Mouse (Mus musculus) heart, postnatal 0 days (tissue): ENCODE data around the gene Actn3. TPM values are rescaled to one million over a fixed set of nuclear protein-coding genes. Genes with fewer than 3 reads are reported as not detected.

ENCODE experiments used
- ATAC-seq: fragments of 200-750 bp; cut with Nextera tagmentation; 2 replicates; pipeline ENCODE4 v1.8.0; 2017; ENCODE audit warnings: low read depth, moderate number of reproducible peaks, moderate library complexity; ENCODE audit not compliant: insufficient read depth
- DNase-seq: peaks from one replicate; pipeline ENCODE4 v3.0.0-alpha.2; 2016; ENCODE audit warnings: low spot score
- H3K27ac ChIP-seq: fragments of 300-500 bp; sonication (generic); 2 replicates; pipeline ENCODE4 v1.5.1; 2014; ENCODE audit warnings: low read depth, mild to moderate bottlenecking
- H3K27me3 ChIP-seq: fragments of 300-500 bp; sonication (generic); 2 replicates; pipeline ENCODE4 v1.6.1; 2014; ENCODE audit warnings: low read length, mixed read lengths; ENCODE audit not compliant: control insufficient read depth, insufficient read depth
- H3K36me3 ChIP-seq: fragments of 300-500 bp; sonication (generic); replicated peaks from 2 replicates; pipeline ENCODE4 v1.6.1; 2014; ENCODE audit warnings: low read length, mixed read lengths; ENCODE audit not compliant: control insufficient read depth, insufficient read depth
- H3K4me1 ChIP-seq: fragments of 300-500 bp; sonication (generic); 2 replicates; pipeline ENCODE4 v1.6.1; 2014; ENCODE audit warnings: antibody characterized with exemption; ENCODE audit not compliant: control insufficient read depth, insufficient read depth
- H3K4me2 ChIP-seq: fragments of 300-500 bp; sonication (generic); 2 replicates; pipeline ENCODE4 v1.6.1; 2014; ENCODE audit warnings: low read depth, mild to moderate bottlenecking, low read length, moderate library complexity
- H3K4me3 ChIP-seq: fragments of 300-500 bp; sonication (generic); 2 replicates; pipeline ENCODE4 v1.5.1; 2014; ENCODE audit warnings: low read depth, low read length
- H3K9ac ChIP-seq: fragments of 300-500 bp; sonication (generic); replicated peaks from 2 replicates; pipeline ENCODE4 v1.6.1; 2014; ENCODE audit warnings: low read depth, low read length, mixed read lengths
- H3K9me3 ChIP-seq: fragments of 300-500 bp; sonication (generic); replicated peaks from 2 replicates; pipeline ENCODE4 v1.6.1; 2016; ENCODE audit warnings: low read length; ENCODE audit not compliant: control insufficient read depth
- CTCF ChIP-seq: IDR thresholded peaks from 2 replicates; pipeline ENCODE4 v1.5.1; 2016; ENCODE audit warnings: antibody characterized with exemption, control low read depth, low read depth
- EP300 ChIP-seq: IDR thresholded peaks from 2 replicates; pipeline ENCODE4 v1.6.1; 2016; ENCODE audit warnings: antibody characterized with exemption, low read depth
- WGBS: fragments of 180-500 bp; shearing (Covaris S2); extraction: QIAGEN DNeasy Blood & Tissue Kit; methylation state at CpG from one replicate; pipeline ENCODE4 v1.1.7; 2014; 5-methylcytosine and 5-hydroxymethylcytosine counted together
- polyA plus RNA-seq: library from polyadenylated mRNA; unstranded; fragments of >200 nt; fragmentation: Nextera tagmentation; extraction: Ambion mirVana; gene quantifications from 2 replicates; pipeline ENCODE4 v1.2.1, GENCODE M21; 2015
- total RNA-seq: library from RNA; depleted of rRNA; stranded (reverse); fragments of >200 nt; gene quantifications from 2 replicates; pipeline ENCODE4 v1.2.3, GENCODE M21; 2014; ENCODE audit warnings: low replicate concordance

The Actn3 gene
- total and polyA plus RNA-seq, 2 experiments from 2014 or later, result 0.72 to 0.95 TPM

DNA sequence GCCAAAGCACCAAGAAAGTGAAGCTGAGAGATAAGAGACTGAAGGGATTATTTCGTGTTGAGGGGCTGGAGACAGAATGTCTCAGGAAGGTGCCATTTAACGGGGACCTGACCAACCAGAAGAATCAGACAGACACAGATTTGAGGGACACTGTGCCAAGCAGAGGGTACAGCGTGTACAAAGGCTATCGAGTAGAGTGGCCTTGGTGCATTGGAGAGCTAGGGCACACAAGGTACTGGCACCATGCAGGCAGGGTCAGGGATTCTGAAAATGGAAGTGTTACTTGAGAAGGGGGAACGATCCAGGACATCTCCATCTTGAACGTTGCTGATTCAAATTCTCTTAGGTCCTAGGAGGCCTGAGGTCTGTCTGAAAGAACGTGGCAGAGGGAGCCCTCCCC, 31.7 kb upstream of the Actn3 start:
- Histone ChIP-seq H3K9ac (no peak overlapping the region), H3K27ac (no peak overlapping the region), H3K4me3 (no peak overlapping the region), H3K9me3 (no peaks in the 10 kb centered on the region), H3K36me3 (peaks cover 56% of the 10 kb centered on the region), H3K4me2 (no peak overlapping the region), H3K27me3 (no peaks in the 10 kb centered on the region), H3K4me1 (no peaks in the 10 kb centered on the region; the same call in 1 of the 2 replicates)
- DNase-seq (no peak), ATAC-seq (no peak)
- TF ChIP-seq CTCF (no peak), EP300 (no peak)
- 86% methylated on average over 7 of the region's 7 CpGs for WGBS

DNA sequence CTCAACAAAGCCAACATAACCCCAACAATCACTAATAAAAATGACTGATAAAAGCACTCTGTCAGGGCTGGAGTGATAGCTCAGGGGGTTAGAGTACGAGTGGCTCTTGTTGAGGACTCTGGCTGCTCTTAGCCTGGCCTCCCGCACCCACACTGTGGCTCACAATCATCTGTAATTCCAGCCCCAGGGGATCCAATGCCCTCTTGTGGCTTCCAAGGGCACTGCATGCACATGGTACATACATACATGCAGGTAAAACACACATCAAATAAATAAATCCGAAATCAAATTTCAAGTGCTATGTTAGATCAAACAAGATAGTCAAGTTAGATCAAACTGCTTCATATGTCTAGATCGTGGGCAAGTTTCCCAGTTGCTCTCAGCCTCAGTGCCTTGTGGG, 30.4 kb upstream of the Actn3 start:
- Histone ChIP-seq H3K9ac (no peak overlapping the region), H3K27ac (no peak overlapping the region), H3K27me3 (no peaks in the 10 kb centered on the region), H3K4me3 (no peak overlapping the region), H3K4me1 (no peaks in the 10 kb centered on the region; the same call in 1 of the 2 replicates), H3K9me3 (no peaks in the 10 kb centered on the region), H3K4me2 (no peak overlapping the region), H3K36me3 (peaks cover 43% of the 10 kb centered on the region)
- DNase-seq (no peak), ATAC-seq (no peak)
- TF ChIP-seq EP300 (no peak), CTCF (peak; percentile 49)
- 86% methylated on average over 4 of the region's 4 CpGs for WGBS

DNA sequence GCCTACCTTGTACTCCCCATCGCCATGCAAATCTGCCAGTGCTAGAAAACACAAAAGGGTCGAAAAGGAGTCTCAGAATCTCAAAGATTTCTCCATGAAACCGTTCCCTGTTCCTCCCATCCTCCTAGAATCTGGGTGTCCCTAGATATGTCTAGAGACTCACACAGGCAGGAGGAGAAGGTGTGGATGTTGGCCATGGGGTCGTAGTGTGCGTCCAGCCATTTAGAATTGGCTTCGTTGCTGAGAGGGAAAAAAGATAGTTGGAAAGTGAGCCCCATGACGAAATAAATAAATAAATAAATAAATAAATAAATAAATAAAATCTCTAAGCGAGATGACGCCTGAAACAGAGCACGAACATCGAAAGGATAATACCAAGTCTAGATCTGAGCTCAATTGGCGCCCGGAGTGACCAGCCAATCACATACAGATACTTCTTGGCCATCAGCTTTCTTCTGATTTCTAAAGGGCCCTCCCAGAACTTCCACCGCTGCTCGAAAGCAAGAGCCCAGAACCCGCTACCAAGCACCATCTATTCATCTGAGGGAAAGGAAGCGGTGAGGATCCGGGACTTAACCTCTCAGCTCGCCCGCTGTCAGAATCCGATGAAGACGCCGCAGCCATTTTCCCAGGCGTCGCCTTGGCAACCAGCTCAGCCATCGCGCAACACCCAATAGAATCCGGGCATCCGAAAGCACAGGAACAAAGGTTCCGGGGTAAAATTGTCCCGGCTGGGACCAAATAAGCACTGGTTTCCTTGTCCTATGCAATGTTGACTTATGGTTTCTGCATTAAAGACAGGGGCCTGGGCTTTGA, 28.5 kb upstream of the Actn3 start, which contains the start of gene Bbs1:
Bbs1 (minus strand) TSS at position 650 of the 816 bp plus-strand sequence.
- WGBS, result 8% methylated on average over 31 of the region's 31 CpGs
- H3K4me2 ChIP-seq, result peak within 1 kb of the TSS; percentile 65
- H3K36me3 ChIP-seq, result peaks cover 32% of the 10 kb centered on the region
- DNase-seq (peak; percentile 66), ATAC-seq (peak; percentile 66; the same call in 1 of the 2 replicates)
- TF ChIP-seq CTCF (no peak), EP300 (no peak)
- H3K9ac ChIP-seq, result peak within 1 kb of the TSS; percentile 7; the same call in 1 of the 2 replicates
- H3K9me3 ChIP-seq, result no peaks in the 10 kb centered on the region
- no peaks in the 10 kb centered on the region; the same call in 1 of the 2 replicates for H3K4me1 ChIP-seq
- no peak within 1 kb of the TSS for H3K27ac ChIP-seq
- H3K27me3 ChIP-seq, result no peaks in the 10 kb centered on the region
- H3K4me3 ChIP-seq, result peak within 1 kb of the TSS; percentile 55

DNA sequence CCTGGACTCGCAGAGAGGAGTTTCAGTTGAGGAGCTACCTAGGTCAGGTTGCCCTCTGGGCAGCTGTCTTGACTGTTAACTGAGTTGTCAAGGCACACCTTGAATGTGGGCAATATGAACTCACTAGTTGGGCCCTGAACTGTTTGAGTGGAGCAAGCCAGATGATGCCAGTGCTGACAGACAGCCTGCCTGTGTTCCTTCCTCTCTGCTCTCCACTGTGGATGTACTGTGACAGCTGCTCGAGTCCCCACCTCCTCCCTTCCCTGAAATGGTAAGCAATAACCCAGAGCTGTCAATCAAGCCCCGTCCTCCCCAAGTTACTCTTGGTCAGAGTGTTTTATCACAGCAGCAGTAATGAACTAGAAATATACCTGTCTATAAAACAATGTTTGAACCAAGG, 22.2 kb upstream of the Actn3 start:
- Histone ChIP-seq H3K27me3 (no peaks in the 10 kb centered on the region), H3K9ac (no peak overlapping the region), H3K36me3 (no peaks in the 10 kb centered on the region), H3K4me3 (no peak overlapping the region), H3K9me3 (no peaks in the 10 kb centered on the region), H3K4me1 (no peaks in the 10 kb centered on the region), H3K27ac (no peak overlapping the region), H3K4me2 (no peak overlapping the region)
- TF ChIP-seq EP300 (no peak), CTCF (no peak)
- no peak for DNase-seq
- no peak for ATAC-seq
- 74% methylated on average over 3 of the region's 3 CpGs for WGBS

DNA sequence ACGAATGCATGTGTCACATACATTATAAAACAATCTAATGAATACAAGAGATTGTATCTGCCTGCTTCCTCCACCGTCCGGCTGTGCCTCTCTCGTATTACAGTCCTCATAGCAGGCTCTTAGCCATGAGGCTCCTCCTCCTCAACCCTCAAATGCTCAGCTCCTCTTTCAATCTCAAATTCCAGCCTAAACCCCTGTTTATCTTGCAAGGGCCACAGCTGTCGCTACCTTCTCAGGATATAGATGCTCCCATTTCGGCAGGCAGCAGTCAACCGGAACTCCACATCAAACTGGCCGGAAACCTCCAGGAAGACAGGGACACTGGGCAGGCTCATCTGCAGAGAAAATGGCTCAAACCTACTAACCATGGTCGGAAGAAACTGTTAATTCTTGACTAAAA, 21.3 kb upstream of the Actn3 start:
- ATAC-seq, result no peak
- Histone ChIP-seq H3K36me3 (no peaks in the 10 kb centered on the region), H3K9me3 (no peaks in the 10 kb centered on the region), H3K9ac (no peak overlapping the region), H3K27ac (no peak overlapping the region), H3K4me1 (no peaks in the 10 kb centered on the region), H3K4me2 (no peak overlapping the region), H3K27me3 (no peaks in the 10 kb centered on the region), H3K4me3 (no peak overlapping the region)
- no peak for DNase-seq
- no peak for TF ChIP-seq EP300
- WGBS, result 73% methylated on average over 9 of the region's 9 CpGs
